Mouse (Mus musculus): ENCODE measurements around the gene Mllt3. TPM values are rescaled to one million over a fixed set of nuclear protein-coding genes. Genes with fewer than 3 reads are reported as not detected.

The Mllt3 gene
- total RNA-seq, 2 experiments from 2014 or later: 27.6 to 28.6 TPM

- no peak for DNase-seq (ENCODE audit: low spot score in 2 of 2)
Measured at GRCm38 (mm10) chr4:87893012-87893411, 140.2 kb downstream of the Mllt3 start.

GRCm38 (mm10) chr4:87883225-87883875 is 149.8 kb downstream of the Mllt3 start:
- DNase-seq (ENCODE audit: low spot score in 2 of 2): no peak

- DNase-seq (ENCODE audit: low spot score in 2 of 2): no peak
Measured at GRCm38 (mm10) chr4:87881995-87882394, 151.2 kb downstream of the Mllt3 start.

DNA sequence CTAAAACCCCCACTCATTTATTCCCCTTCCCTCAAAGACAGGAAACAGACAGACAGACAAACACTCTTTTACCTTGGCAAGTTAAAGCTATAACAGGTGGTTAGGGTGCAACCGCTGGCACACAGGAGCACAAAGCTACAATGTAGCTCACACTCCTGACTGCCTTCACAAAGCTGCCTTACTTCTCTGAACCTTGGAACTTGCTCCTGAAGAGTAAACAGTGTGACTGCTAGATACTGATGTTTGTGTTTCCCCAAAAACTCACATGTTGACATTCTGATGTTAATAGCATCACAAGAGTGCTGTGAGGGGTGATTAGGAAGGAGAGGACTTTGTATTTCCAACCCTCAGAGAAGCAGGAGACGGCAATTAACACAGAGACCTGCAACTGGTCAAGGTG is 151.6 kb downstream of the Mllt3 start:
- DNase-seq (ENCODE audit: low spot score in 2 of 2): no peak

- DNase-seq (ENCODE audit: low spot score in 2 of 2): no peak
Measured at GRCm38 (mm10) chr4:87880297-87880696, 152.9 kb downstream of the Mllt3 start.

GRCm38 (mm10) chr4:87878701-87879100 is 154.5 kb downstream of the Mllt3 start:
- DNase-seq (ENCODE audit: low spot score in 2 of 2): no peak

GRCm38 (mm10) chr4:87870563-87870962 is 162.6 kb downstream of the Mllt3 start:
- DNase-seq (ENCODE audit: low spot score in 2 of 2): no peak

DNA sequence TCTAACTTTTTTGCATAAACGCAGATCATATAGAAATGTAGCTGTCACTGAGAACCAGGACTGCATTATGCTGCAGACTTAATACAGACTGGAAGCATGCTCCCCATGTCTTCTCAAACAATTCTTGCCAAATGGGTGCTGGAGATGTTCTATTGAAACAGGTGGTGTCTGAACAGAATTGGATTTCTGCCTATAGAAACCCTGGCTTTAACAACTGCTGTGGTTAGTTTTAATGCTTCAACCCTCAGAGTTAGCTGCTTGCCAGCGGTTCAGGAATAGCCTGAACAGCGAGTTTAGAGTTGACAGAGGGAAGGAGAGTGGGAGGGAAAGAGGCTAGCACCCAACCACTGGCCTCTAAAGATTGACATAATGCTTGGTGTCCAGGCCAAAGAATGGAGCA is 166.6 kb downstream of the Mllt3 start:
- no peak for DNase-seq (ENCODE audit: low spot score in 2 of 2)

DNA sequence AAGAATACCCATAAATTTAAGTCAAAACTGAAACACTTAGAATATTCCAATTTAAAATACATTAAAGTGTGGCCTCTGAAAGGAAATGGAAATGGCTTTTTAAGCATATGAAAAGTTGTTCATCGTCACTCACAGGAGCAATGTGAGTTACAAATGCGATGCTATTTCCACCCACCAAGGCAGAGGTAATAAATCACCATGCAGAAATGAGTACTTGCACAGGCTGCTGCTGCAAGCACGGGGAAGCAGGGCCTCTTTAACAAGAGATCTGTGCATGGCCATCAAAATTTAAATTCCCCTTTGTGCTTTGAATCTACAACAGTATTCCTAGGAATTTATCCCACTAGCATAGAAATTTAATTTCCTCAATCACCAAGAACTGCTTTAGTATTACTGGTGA is 167.3 kb downstream of the Mllt3 start:
- DNase-seq (ENCODE audit: low spot score in 2 of 2): no peak

- DNase-seq (ENCODE audit: low spot score in 2 of 2): no peak
Measured at GRCm38 (mm10) chr4:87865041-87865440, 168.1 kb downstream of the Mllt3 start.

DNA sequence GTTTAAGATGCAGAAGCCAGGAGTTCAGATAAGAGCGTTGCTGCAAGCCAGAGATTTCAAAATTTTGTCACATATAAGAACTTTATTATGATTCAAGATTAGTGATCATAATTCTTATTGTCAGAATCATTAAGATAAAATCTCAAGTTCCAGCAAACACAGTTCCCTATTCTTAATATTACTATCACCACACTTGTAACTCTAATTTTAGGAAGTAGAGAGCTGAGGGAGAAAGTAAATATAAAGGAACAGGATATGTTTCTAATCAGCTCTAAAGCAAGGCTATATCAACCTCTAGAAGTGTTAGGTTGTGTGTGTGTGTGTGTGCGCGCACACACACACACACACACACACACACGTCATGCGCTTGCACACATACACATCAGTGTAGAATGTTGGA is 170.0 kb downstream of the Mllt3 start:
- DNase-seq (ENCODE audit: low spot score in 2 of 2): no peak

GRCm38 (mm10) chr4:87860723-87861122 is 172.4 kb downstream of the Mllt3 start:
- DNase-seq (ENCODE audit: low spot score in 2 of 2): no peak

GRCm38 (mm10) chr4:87859148-87859547 is 174.0 kb downstream of the Mllt3 start:
- no peak for DNase-seq (ENCODE audit: low spot score in 2 of 2)

- no peak for DNase-seq (ENCODE audit: low spot score in 2 of 2)
Measured at GRCm38 (mm10) chr4:87857982-87858381, 175.2 kb downstream of the Mllt3 start.

- no peak for DNase-seq (ENCODE audit: low spot score in 2 of 2)
Measured at GRCm38 (mm10) chr4:87852461-87852860, 180.7 kb downstream of the Mllt3 start.

DNA sequence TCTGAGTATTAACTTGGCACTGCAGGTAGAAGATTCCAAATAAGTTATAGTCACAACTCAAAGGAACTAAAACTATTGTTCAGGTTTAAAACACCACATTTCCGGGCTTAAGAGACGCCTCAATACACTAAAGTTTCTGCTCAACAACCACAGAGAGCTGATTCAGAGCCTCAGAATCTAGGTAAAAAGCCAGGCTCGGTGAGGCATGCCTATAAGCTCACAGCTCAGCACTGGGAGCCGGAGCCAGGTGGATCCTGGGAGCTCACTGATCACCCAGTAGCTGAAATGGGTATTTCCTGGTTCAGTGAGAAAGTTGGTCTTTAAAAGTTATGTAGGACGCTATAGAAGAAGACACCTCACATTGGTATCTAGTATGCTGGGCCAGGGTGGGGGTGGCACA is 183.1 kb downstream of the Mllt3 start:
- no peak for DNase-seq (ENCODE audit: low spot score in 2 of 2)

- DNase-seq (ENCODE audit: low spot score in 2 of 2): no peak
Measured at GRCm38 (mm10) chr4:87844668-87845210, 188.4 kb downstream of the Mllt3 start.

DNA sequence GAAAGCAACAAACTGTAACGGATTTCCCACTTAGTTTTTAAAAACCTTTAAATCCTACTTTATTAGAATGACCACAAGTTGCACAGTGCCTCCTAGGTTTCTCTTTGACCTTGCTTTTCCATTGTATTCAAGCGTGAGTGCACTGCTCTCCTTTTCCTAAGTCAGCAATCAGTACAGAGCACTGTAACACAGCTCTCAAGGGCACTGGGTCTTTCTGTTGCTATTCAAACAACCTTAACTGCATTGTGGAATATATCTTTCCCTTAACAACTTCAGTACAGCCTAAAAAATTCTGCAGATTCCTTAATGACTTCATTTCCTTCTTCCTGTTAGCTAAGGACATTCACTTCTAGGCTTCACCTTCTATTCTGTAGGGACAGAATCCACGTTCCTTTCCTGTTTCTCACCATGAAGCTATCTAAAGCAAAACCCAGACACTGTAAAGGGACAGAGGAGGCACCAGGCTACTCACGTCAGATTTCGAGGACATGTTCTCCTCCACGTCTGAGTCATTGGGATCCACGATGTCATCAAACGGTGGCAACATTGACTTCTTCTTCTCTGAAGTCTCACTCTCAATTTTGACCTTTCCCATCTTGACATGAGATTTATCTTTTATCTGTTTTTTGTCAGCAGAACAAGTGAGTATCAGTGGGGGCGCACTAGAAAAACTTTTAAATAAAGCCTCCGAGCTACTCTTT is 192.8 kb downstream of the Mllt3 start:
- DNase-seq (ENCODE audit: low spot score in 2 of 2): no peak

GRCm38 (mm10) chr4:87838716-87839115 is 194.4 kb downstream of the Mllt3 start:
- DNase-seq (ENCODE audit: low spot score in 2 of 2): no peak

- DNase-seq (ENCODE audit: low spot score in 2 of 2): no peak
Measured at GRCm38 (mm10) chr4:87837471-87838361, 195.4 kb downstream of the Mllt3 start.

- no peak for DNase-seq (ENCODE audit: low spot score in 2 of 2)
Measured at GRCm38 (mm10) chr4:87836257-87836656, 196.9 kb downstream of the Mllt3 start.

DNA sequence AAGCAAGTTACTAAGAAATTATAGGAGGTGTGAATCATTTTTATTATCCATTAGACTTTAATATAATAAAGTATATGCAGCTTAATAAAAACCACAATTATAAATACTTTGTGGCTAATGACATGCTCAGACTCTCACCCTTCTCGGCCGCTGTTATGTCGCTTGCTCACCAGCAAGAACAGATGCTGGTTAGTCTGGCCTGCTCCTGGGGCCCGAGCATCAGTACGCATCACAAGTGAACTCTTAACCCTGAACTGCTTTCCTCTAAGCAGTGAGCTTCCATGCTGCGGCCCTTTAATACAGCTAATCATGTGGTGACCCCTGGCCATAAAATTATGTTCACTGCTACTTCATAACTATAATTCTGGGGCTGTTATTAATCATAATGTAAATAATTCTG is 198.0 kb downstream of the Mllt3 start:
- DNase-seq (ENCODE audit: low spot score in 2 of 2): no peak
